Mouse (Mus musculus): Measurements from ENCODE around the gene Exog.

The Exog gene

GRCm38 (mm10) chr9:119444738-119445429 lies at the start of gene Exog:
TSS of gene Exog (plus strand) at chr9:119444943.
- DNase-seq (ENCODE audit: low read depth), result peak; percentile 92

DNA sequence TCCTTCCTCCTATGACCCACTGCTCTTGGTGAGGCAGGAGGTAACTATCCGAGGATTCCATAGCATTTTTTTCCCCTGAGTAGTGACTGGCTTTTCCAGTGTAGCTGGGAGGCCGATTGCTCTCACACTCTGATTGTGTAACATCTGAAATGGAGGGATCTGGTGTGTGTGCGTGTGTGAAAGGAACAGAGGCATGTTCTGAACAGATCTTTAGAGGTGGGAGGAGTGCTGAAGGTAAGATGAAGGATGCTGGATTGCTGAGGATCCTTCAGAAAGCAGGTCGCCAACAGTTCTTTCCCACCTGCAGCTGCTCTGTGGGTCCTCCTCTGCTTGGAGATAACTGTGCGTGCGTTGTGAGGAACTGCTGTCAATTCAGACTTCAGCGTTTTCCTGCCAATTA lies 43.4 kb upstream of the Exog start:
- no peak for DNase-seq (ENCODE audit: low read depth)

GRCm38 (mm10) chr9:119401801-119402214 lies 42.9 kb upstream of the Exog start, which contains the start of gene Acvr2b:
TSS of gene Acvr2b (plus strand) at chr9:119402118.
- peak; percentile 90 for DNase-seq (ENCODE audit: low read depth)

DNA sequence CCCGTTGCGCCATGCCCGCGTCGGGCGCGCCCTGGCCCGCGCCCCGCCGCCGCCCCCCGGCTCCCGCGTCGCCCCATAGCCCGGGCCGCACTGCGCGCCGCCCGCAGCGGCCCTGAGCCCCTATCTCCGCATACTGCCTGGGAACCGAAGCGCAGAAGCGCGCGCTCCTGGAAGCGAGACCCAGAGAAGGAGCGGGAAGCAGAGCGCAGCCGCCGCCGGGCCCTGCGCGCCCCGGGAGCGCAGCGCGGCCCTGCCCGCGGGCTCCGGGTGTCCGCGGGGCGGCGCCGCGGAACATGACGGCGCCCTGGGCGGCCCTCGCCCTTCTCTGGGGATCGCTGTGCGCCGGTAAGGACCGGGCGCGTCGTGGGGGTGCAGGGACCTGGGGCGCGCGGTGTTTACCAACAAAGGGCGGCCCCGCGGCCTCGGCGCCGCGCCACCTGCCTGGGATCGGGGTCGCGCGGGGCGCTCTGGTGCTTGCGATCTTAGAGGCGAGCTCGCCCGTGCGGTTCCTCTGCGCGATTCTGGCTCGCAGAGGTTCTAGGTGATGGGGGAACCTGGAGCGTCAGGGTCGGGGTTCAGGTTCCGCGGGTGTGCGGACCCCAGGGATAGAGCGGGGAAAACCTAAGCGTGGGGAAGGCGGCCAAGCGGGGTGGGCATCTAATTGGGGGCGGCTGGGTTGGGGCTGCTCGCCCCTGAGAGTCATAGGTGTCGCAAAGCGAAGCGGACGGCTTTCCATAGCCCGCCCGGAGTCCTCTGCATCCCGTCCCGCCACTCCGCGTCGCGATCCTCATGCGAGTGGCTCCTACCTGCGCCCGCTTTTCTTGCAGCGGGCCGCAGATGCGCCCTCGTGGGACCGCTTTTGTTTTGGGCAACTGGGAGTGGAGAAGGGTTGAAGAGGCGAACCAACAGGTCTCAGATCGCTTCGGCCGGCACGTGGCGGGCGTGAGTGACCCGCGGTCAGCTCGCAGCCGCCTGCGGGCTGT lies 42.2 kb upstream of the Exog start:
- no peak for DNase-seq (ENCODE audit: low read depth)

DNA sequence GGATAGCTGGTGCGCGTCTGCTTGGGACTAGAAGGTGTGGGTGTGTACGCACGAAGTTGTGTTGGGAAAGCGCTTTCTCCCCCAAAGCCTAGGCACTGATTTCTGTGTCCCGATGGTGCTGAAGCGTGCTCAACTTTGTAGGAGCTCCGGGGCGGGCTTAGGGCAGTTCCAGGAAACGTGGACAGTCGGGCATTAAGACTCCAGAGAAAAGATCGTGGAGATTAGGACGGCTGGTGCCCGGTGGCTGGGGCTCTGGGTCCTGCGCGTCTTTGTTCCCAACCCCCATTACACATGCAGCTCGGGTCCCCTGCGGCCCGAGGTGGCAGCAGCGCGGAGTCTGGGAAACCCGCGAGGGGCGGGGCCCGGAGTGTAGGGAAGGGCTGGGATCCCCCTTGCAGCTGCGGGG lies 41.5 kb upstream of the Exog start:
- no peak for DNase-seq (ENCODE audit: low read depth)

- no peak for DNase-seq (ENCODE audit: low read depth)
These were observed 40.7 kb upstream of the Exog start for GRCm38 (mm10) chr9:119404090-119404489.

DNA sequence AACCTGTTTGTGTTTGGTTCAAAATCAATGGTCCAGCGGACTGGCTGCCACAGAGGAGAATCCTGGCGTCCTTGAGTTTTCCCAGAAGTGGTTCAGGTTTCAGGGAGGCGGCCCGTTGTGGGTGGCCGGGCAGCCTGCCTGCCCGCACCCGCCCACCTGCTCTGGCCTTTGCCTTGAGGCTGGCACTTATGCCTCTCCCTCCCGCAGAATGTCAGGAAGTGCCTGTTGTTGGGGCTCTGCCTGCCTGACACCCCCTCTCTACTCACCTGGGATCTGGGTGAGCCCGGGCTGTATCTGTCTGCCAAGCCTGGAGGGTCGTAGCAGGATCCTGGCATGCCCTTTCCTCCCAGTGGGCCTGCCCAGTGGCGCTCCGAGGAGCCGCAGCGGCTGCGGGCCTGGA lies 36.9 kb upstream of the Exog start:
- no peak for DNase-seq (ENCODE audit: low read depth)

GRCm38 (mm10) chr9:119408898-119409664 lies 35.7 kb upstream of the Exog start:
- DNase-seq (ENCODE audit: low read depth), result no peak

GRCm38 (mm10) chr9:119409864-119410263 lies 34.9 kb upstream of the Exog start:
- no peak for DNase-seq (ENCODE audit: low read depth)

GRCm38 (mm10) chr9:119418025-119418424 lies 26.7 kb upstream of the Exog start:
- DNase-seq (ENCODE audit: low read depth), result no peak

DNA sequence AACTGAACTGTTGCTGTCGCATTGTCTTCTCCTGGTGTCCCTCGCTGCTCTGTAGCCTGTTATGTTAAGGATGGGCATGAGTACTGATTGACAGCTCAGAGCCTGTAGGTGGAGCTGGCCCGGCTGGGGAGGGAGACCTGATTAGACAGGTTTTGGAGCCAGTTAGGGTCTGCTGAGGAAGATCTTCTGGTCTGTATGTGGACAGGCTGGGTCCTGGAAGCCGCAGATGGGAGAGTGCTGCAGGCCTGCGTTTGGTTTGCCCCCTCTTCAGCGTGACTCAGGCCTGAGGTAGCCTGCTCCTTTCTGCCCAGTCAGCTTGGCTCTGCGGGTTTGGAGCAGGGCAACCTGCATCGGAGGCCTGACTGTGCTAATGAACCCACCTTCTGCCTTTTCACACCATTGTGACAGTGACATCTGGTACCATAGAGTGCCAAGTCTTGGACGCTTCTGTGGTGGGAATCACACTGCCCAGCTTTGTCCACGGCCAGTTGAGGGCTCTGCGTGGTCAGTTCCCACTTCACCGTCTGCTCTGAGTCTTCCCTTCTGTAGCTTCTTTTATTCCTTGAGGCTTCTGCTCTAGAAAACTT lies 24.8 kb upstream of the Exog start:
- no peak for DNase-seq (ENCODE audit: low read depth)

DNA sequence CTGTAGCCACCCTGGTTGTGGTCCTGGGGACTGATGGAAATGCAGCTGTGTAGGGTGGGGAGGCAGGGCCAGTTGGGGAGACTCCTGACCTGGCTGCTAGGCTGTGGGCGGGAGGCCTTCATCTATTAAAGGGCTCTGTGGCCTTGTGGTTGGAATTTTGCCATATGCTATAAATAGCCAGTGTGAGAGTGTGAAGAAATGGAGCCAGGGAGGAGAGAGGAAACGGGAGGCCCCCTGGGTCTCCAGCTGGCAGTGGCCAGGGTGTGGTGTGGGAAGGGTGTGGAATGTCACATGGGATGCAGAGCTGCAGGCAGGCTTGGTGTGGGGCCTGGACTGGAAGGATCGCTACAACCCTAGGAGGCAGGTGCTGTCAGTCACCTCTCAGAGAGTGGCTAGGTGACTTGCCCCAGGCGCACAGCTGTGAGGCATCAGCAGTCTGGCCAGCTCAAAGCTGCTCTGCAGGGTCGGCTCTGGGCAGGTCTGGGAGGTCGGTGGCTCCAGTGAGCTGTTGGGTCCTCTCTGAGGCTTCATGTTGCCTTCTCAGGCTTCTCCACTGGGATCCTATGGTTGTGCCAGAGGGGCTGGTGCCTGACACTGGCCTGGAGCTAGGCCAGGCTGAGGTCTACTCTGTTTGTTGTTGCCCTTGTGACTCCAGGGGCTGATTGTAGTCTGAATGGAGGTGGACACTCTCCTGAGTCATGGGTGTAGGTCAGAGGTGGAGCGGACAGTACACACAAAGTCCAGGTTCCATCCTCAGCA lies 19.3 kb upstream of the Exog start:
- DNase-seq (ENCODE audit: low read depth), result no peak

- no peak for DNase-seq (ENCODE audit: low read depth)
These were observed 18.7 kb upstream of the Exog start for GRCm38 (mm10) chr9:119425976-119426415.

- no peak for DNase-seq (ENCODE audit: low read depth)
These were observed 18.3 kb upstream of the Exog start for GRCm38 (mm10) chr9:119426483-119426882.

- DNase-seq (ENCODE audit: low read depth), result peak; percentile 48
These were observed 14.4 kb upstream of the Exog start for GRCm38 (mm10) chr9:119430311-119430710.

GRCm38 (mm10) chr9:119435855-119436254 lies 8.9 kb upstream of the Exog start:
- DNase-seq (ENCODE audit: low read depth), result no peak

GRCm38 (mm10) chr9:119438065-119438464 lies 6.7 kb upstream of the Exog start:
- DNase-seq (ENCODE audit: low read depth), result no peak

DNA sequence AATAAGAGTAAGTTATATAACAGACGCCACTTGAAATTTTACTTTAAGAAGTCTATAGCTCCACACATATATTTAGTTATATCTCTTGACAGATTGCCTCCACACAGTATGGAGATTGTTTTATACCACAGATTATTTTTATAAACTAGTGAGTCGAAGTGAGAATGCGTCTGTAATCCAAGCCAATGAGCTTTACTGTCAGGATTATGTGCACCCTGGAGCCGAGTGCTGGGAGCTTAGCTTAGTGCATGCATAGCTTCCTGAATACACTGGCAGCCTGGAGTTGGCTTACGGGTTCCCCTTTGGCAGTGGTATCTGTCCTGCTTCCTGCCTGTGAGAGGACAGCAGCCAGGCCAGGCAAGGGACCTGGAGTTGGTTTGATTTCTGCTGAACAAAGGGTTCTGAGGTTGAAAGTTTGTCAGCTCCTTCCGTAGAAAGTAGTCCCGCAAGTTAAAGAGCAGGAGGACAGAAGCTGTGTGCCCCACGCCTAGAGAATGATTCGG lies 6.2 kb upstream of the Exog start:
- no peak for DNase-seq (ENCODE audit: low read depth)

- DNase-seq (ENCODE audit: low read depth), result no peak
These were observed 994 bp downstream of the Exog start for GRCm38 (mm10) chr9:119445737-119446136.

DNA sequence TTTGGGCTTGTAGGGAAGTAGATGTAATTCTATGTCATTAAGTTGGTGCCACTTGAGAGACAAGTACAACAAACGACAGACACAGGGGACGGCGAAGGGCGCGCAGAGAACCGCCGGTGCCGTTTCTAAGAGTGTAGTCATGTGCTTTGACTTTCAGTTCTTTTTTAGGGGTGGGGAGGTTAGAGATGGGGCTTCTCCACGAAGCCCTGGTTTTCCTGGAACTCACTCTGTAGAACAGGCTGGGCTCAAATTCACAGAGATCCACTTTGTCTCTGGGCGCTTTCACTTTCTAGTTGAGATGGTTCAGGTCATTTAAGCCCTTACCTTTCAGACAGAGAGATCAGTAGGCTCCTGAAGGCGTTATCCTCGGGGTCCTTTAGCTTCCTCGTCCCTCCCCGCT lies 11.2 kb downstream of the Exog start:
- DNase-seq (ENCODE audit: low read depth), result no peak

- DNase-seq (ENCODE audit: low read depth), result no peak
These were observed 12.4 kb downstream of the Exog start for GRCm38 (mm10) chr9:119457122-119457521.

Data from c-Kit-positive CD71-negative TER-119-negative erythroid progenitor cells, embryonic 14.5 days (primary cell).